Mouse (Mus musculus) CH12.LX (cell line): ENCODE data around the gene Syt1. TPM values are rescaled to one million over a fixed set of nuclear protein-coding genes. Genes with fewer than 3 reads are reported as not detected.

Experiments
- DNase-seq: peaks from one replicate; pipeline ENCODE4 v3.0.0-alpha.2; 2013; ENCODE audit errors: extremely low read depth
- H3K27ac ChIP-seq: 2 replicates; pipeline ENCODE4 v1.5.1; 2012; ENCODE audit warnings: low read depth, mild to moderate bottlenecking, control low read depth, moderate library complexity; ENCODE audit not compliant: insufficient read depth
- H3K27me3 ChIP-seq: replicated peaks from 2 replicates; pipeline ENCODE3; 2012; ENCODE audit warnings: inconsistent platforms
- H3K36me3 ChIP-seq, 2 experiments: replicated peaks in 1 of 2; 2 replicates each; pipeline versions ENCODE3 to v1.6.1; 2012; ENCODE audit warnings: inconsistent platforms in 1 of 2, low read length in 1 of 2, mild to moderate bottlenecking in 1 of 2, mixed read lengths in 1 of 2, moderate library complexity in 1 of 2; ENCODE audit not compliant: control insufficient read depth in 1 of 2, insufficient read depth in 1 of 2
- H3K4me1 ChIP-seq, 2 experiments: 2 replicates each; pipeline ENCODE4 v1.6.1; 2012; ENCODE audit warnings: inconsistent platforms in 1 of 2, moderate library complexity in 1 of 2; ENCODE audit not compliant: insufficient read depth in 2 of 2, control insufficient read depth in 1 of 2
- H3K4me2 ChIP-seq: 2 replicates; pipeline ENCODE4 v1.6.1; 2012; ENCODE audit warnings: low read depth, mild to moderate bottlenecking, control low read depth; ENCODE audit not compliant: poor library complexity, insufficient read depth, severe bottlenecking
- H3K4me3 ChIP-seq, 3 experiments: fragments of 150-350 bp in 1 of 3; sonication (generic) in 1 of 3; replicated peaks in 1 of 3; 2 replicates each; pipeline versions ENCODE3 to v1.5.1; 2011 to 2012; ENCODE audit warnings: low read depth in 2 of 3, low read length in 2 of 3, mild to moderate bottlenecking in 2 of 3, moderate library complexity in 2 of 3, control low read depth in 1 of 3, improper control_type of control experiment in 1 of 3, inconsistent platforms in 1 of 3, mixed read lengths in 1 of 3; ENCODE audit not compliant: poor library complexity in 1 of 3
- H3K79me2 ChIP-seq: replicated peaks from 2 replicates; pipeline ENCODE4 v1.6.1; 2012; ENCODE audit warnings: mild to moderate bottlenecking, moderate library complexity; ENCODE audit not compliant: control insufficient read depth, poor library complexity, insufficient read depth, severe bottlenecking; ENCODE audit errors: extremely low read depth
- H3K9ac ChIP-seq: 2 replicates; pipeline ENCODE4 v1.6.1; 2012; ENCODE audit warnings: low read depth, mild to moderate bottlenecking, control low read depth, moderate library complexity; ENCODE audit not compliant: insufficient read depth
- H3K9me3 ChIP-seq: replicated peaks from 2 replicates; pipeline ENCODE3; 2012; ENCODE audit warnings: low read length, inconsistent platforms, mixed read lengths
- CHD1 ChIP-seq: IDR thresholded peaks from 2 replicates; pipeline ENCODE4 v1.6.1; 2012; ENCODE audit warnings: low read depth, low read length, improper control_type of control experiment, inconsistent platforms
- ETS1 ChIP-seq: conservative IDR thresholded peaks from 2 replicates; pipeline ENCODE4 v1.6.1; 2012; ENCODE audit warnings: low read depth, mild to moderate bottlenecking, inconsistent platforms, low read length, improper control_type of control experiment, moderate library complexity
- GABPA ChIP-seq: IDR thresholded peaks from 2 replicates; pipeline ENCODE4 v1.6.1; 2012; ENCODE audit warnings: low read depth, low read length, improper control_type of control experiment, inconsistent platforms; ENCODE audit not compliant: insufficient replicate concordance
- HCFC1 ChIP-seq: IDR thresholded peaks from 2 replicates; pipeline ENCODE4 v1.6.1; 2012; ENCODE audit warnings: low read depth, mild to moderate bottlenecking, inconsistent platforms, low read length, improper control_type of control experiment
- IRF4 ChIP-seq: IDR thresholded peaks from 2 replicates; pipeline ENCODE4 v1.6.1; 2014; ENCODE audit warnings: low read depth, mild to moderate bottlenecking, inconsistent platforms, low read length, improper control_type of control experiment
- JUN ChIP-seq: IDR thresholded peaks from 2 replicates; pipeline ENCODE4 v1.6.1; 2011; ENCODE audit warnings: low read depth, mild to moderate bottlenecking, low read length, improper control_type of control experiment, moderate library complexity; ENCODE audit not compliant: insufficient read depth
- MAFK ChIP-seq: IDR thresholded peaks from 2 replicates; pipeline ENCODE4 v1.6.1; 2011; ENCODE audit warnings: low read length, improper control_type of control experiment; ENCODE audit not compliant: insufficient replicate concordance
- MAZ ChIP-seq: IDR thresholded peaks from 2 replicates; pipeline ENCODE4 v1.6.1; 2012; ENCODE audit warnings: low read depth, mild to moderate bottlenecking, inconsistent platforms, low read length, improper control_type of control experiment, moderate library complexity
- MEF2A ChIP-seq: IDR thresholded peaks from 2 replicates; pipeline ENCODE4 v1.6.1; 2014; ENCODE audit warnings: low read depth, mild to moderate bottlenecking, inconsistent platforms, low read length, improper control_type of control experiment, borderline replicate concordance
- MYC ChIP-seq: IDR thresholded peaks from 2 replicates; pipeline ENCODE4 v1.6.1; 2011; ENCODE audit warnings: low read depth, mild to moderate bottlenecking, improper control_type of control experiment, low read length
- NELFE ChIP-seq: IDR thresholded peaks from 2 replicates; pipeline ENCODE4 v1.6.1; 2011; ENCODE audit warnings: low read depth, low read length, improper control_type of control experiment
- NRF1 ChIP-seq: IDR thresholded peaks from 2 replicates; pipeline ENCODE4 v1.6.1; 2014; ENCODE audit warnings: low read depth, mild to moderate bottlenecking, inconsistent platforms, low read length, improper control_type of control experiment, moderate library complexity
- POLR2AphosphoS2 ChIP-seq: IDR thresholded peaks from 2 replicates; pipeline ENCODE4 v1.6.1; 2011; ENCODE audit warnings: low read depth, low read length, improper control_type of control experiment
- RAD21 ChIP-seq: IDR thresholded peaks from 2 replicates; pipeline ENCODE4 v1.6.1; 2011; ENCODE audit warnings: low read depth, mild to moderate bottlenecking, low read length, improper control_type of control experiment, moderate library complexity
- RCOR1 ChIP-seq: conservative IDR thresholded peaks from 2 replicates; pipeline ENCODE4 v1.6.1; 2012; ENCODE audit warnings: low read depth, mild to moderate bottlenecking, inconsistent platforms, low read length, improper control_type of control experiment
- SMC3 ChIP-seq: IDR thresholded peaks from 2 replicates; pipeline ENCODE4 v1.6.1; 2011; ENCODE audit warnings: low read depth, low read length, improper control_type of control experiment
- TBP ChIP-seq: conservative IDR thresholded peaks from 2 replicates; pipeline ENCODE4 v1.6.1; 2011; ENCODE audit warnings: low read depth, low read length, improper control_type of control experiment
- TCF12 ChIP-seq: IDR thresholded peaks from 2 replicates; pipeline ENCODE4 v1.6.1; 2014; ENCODE audit warnings: low read depth, mild to moderate bottlenecking, inconsistent platforms, low read length, improper control_type of control experiment
- USF2 ChIP-seq: conservative IDR thresholded peaks from 2 replicates; pipeline ENCODE4 v1.6.1; 2011; ENCODE audit warnings: low read depth, low read length, improper control_type of control experiment
- ZC3H11A ChIP-seq: IDR thresholded peaks from 2 replicates; pipeline ENCODE4 v1.6.1; 2012; ENCODE audit warnings: low read depth, mild to moderate bottlenecking, inconsistent platforms, low read length, improper control_type of control experiment
- ZMIZ1 ChIP-seq: IDR thresholded peaks from 2 replicates; pipeline ENCODE4 v1.6.1; 2012; ENCODE audit warnings: low read depth, mild to moderate bottlenecking, inconsistent platforms, low read length, improper control_type of control experiment
- ZNF384 ChIP-seq: IDR thresholded peaks from 2 replicates; pipeline ENCODE4 v1.6.1; 2012; ENCODE audit warnings: low read depth, low read length, improper control_type of control experiment, inconsistent platforms
- dilution Hi-C: fragments of 300-500 bp; cut with MboI; formaldehyde crosslinking; loops from 2 replicates; pipeline ENCODE4 v1.14.3; 2020; ENCODE audit warnings: low sequenced_read_pairs; ENCODE audit not compliant: extremely low pct_unique_long_range_greater_than_20kb, extremely low pct_ligation_motif_present
- in situ Hi-C: fragments of 300-500 bp; cut with MboI; formaldehyde crosslinking; loops from 3 replicates; pipeline ENCODE4 v1.14.3; 2019; ENCODE audit warnings: low sequenced_read_pairs, low pct_ligation_motif_present, low pct_unique_long_range_greater_than_20kb, mixed read lengths
- polyA plus RNA-seq: library from polyadenylated mRNA; unstranded; fragments of >175 nt; gene quantifications from 2 replicates; pipeline ENCODE4 v1.2.1, GENCODE M21; 2012; ENCODE audit warnings: low read depth; ENCODE audit not compliant: insufficient read length
- total RNA-seq, 2 experiments: library from RNA; depleted of rRNA; stranded (reverse); fragments of 300-350 nt in 1 of 2; fragments of >200 nt in 1 of 2; gene quantifications; 2 replicates each; pipeline ENCODE4 v1.2.3; 2012 to 2014

The Syt1 gene
- total and polyA plus RNA-seq, 3 experiments = not detected

GRCm38 (mm10) chr10:108619861-108620260 is 390.9 kb downstream of the Syt1 start:
- Histone ChIP-seq H3K4me2 (no peak overlapping the region), H3K4me1 (no peaks in the 10 kb centered on the region), H3K27ac (no peak overlapping the region), H3K36me3 (no peaks in the 10 kb centered on the region), H3K4me3 (no peak overlapping the region), H3K9me3 (no peaks in the 10 kb centered on the region), H3K79me2 (no peaks in the 10 kb centered on the region), H3K27me3 (no peaks in the 10 kb centered on the region), H3K9ac (no peak overlapping the region)
- dilution Hi-C loops = no loop called here
- no peak for TF ChIP-seq ZC3H11A
- TF ChIP-seq GABPA = no peak
- TF ChIP-seq ZNF384 = no peak
- TF ChIP-seq TBP = no peak
- no peak for TF ChIP-seq JUN
- TF ChIP-seq RCOR1 = no peak
- TF ChIP-seq SMC3 = no peak
- TF ChIP-seq HCFC1 = no peak
- no peak for TF ChIP-seq RAD21
- TF ChIP-seq NELFE = no peak
- no peak for TF ChIP-seq MEF2A
- no peak for TF ChIP-seq USF2
- no peak for DNase-seq
- in situ Hi-C loops = no loop called here

GRCm38 (mm10) chr10:108619217-108619616 is 391.6 kb downstream of the Syt1 start:
- in situ Hi-C loops (no loop called here), dilution Hi-C loops (no loop called here)
- Histone ChIP-seq H3K27me3 (no peaks in the 10 kb centered on the region), H3K4me2 (no peak overlapping the region), H3K9ac (no peak overlapping the region), H3K4me3 (no peak overlapping the region), H3K4me1 (no peaks in the 10 kb centered on the region), H3K36me3 (no peaks in the 10 kb centered on the region), H3K9me3 (no peaks in the 10 kb centered on the region), H3K79me2 (no peaks in the 10 kb centered on the region), H3K27ac (no peak overlapping the region)
- TF ChIP-seq MEF2A (no peak), CHD1 (no peak), IRF4 (no peak), ZMIZ1 (no peak), NRF1 (no peak), ETS1 (no peak), POLR2AphosphoS2 (no peak), MYC (no peak), TCF12 (no peak), MAZ (no peak), MAFK (no peak)
- DNase-seq = no peak
